Mouse (Mus musculus): ENCODE measurements at regions not wholly inside any gene's neighbourhood (a gene's known extent, or its start where the extent isn't known, plus 50 kb on each side); places are given as distances from the start of the nearest gene placed in this dataset.
"Not testable (repeated sequence)": the region's sequence is repeated elsewhere in the genome, so short reads cannot be mapped to it uniquely, and the experiment has no call there.

DNA sequence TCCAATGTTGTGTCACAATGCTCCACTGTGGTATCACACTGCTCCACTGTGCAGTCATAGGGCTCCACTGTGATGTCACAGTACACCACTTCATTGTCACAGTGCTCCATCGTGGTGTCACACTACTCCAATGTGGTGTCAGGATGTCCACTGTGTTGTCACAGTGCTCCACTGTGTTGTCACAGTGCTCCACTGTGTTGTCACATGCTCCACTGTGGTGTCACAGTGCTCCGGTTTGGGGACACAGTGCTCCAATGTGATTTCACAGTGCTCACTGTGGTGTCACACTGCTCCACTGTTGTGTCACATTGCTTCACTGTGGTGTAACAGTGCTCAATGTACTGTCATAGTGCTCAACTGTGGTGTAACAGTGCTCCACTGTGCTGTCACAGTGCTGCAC lies 108.1 kb upstream of the Scaf8 start:
- ATAC-seq (ENCODE audit: insufficient number of reproducible peaks, insufficient read depth, low FRiP score, low read depth), result 0 out of 2 replicates have a peak, but pooled peaks have one; percentile 53
- H3K4me2 ChIP-seq (replicated peaks; ENCODE audit: low read depth, low read length), result no peak overlapping the region
- H3K9me3 ChIP-seq (ENCODE audit: control insufficient read depth, low read depth, low read length), result peaks cover 52% of the 10 kb centered on the region
- no peaks in the 10 kb centered on the region for H3K36me3 ChIP-seq (ENCODE audit: control insufficient read depth, insufficient read depth, low read length)
- WGBS, result 82% methylated on average over 2 of the region's 2 CpGs
- no peaks in the 10 kb centered on the region for H3K4me1 ChIP-seq (ENCODE audit: control insufficient read depth, insufficient read depth, low read length)
- H3K27me3 ChIP-seq (ENCODE audit: control insufficient read depth, insufficient read depth, low read length), result no peaks in the 10 kb centered on the region
- no peak overlapping the region for H3K4me3 ChIP-seq (ENCODE audit: low read depth, low read length)
- H3K9ac ChIP-seq (replicated peaks; ENCODE audit: low read depth, low read length), result no peak overlapping the region
- no peak overlapping the region for H3K27ac ChIP-seq (ENCODE audit: low read length)

DNA sequence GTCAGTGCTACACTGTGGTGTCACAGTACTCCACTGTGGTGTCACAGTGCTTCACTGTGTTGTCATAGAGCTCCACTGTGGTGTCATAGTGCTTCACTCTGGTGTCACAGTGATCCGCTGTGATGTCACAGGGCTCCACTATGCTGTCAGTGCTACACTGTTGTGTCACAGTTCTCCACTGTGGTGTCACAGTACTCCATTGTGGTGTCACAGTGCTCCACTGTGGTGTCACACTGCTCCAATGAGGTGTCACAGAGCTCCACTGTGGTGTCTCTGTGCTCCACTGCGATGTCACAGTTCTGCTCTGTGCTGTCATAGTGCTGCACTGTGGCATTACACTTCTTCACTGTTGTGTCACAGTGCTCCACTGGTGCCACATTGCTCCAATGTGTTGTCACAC lies 107.5 kb upstream of the Scaf8 start:
- Histone ChIP-seq H3K4me2 (replicated peaks; ENCODE audit: low read depth, low read length) (no peak overlapping the region), H3K4me3 (ENCODE audit: low read depth, low read length) (no peak overlapping the region), H3K4me1 (ENCODE audit: control insufficient read depth, insufficient read depth, low read length) (no peaks in the 10 kb centered on the region), H3K9ac (replicated peaks; ENCODE audit: low read depth, low read length) (no peak overlapping the region), H3K27ac (ENCODE audit: low read length) (no peak overlapping the region), H3K9me3 (ENCODE audit: control insufficient read depth, low read depth, low read length) (peaks cover 58% of the 10 kb centered on the region), H3K27me3 (ENCODE audit: control insufficient read depth, insufficient read depth, low read length) (no peaks in the 10 kb centered on the region), H3K36me3 (ENCODE audit: control insufficient read depth, insufficient read depth, low read length) (no peaks in the 10 kb centered on the region)
- 78% methylated on average over 2 of the region's 2 CpGs for WGBS
- ATAC-seq (ENCODE audit: insufficient number of reproducible peaks, insufficient read depth, low FRiP score, low read depth), result peak; percentile 17; the same call in 1 of the 2 replicates

DNA sequence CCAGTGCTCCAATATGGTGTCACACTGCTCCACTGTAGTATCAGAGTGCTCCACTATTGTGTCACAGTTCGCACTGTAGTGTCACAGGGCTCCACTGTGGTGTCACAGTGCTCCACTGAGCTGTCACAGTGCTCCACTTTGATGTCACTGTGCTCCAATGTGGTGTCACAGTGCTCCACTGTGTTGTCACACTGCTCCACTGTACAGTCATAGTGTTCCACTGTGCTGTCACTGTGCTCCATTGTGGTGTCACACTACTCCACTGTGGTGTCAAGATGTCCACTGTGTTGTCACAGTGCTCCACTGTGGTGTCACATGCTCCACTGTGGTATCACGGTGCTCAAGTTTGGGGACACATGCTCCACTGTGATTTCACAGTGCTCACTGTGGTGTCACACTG lies 104.8 kb upstream of the Scaf8 start:
- Histone ChIP-seq H3K4me2 (replicated peaks; ENCODE audit: low read depth, low read length) (no peak overlapping the region), H3K27me3 (ENCODE audit: control insufficient read depth, insufficient read depth, low read length) (no peaks in the 10 kb centered on the region), H3K9me3 (ENCODE audit: control insufficient read depth, low read depth, low read length) (peaks cover 65% of the 10 kb centered on the region), H3K9ac (replicated peaks; ENCODE audit: low read depth, low read length) (no peak overlapping the region), H3K4me3 (ENCODE audit: low read depth, low read length) (no peak overlapping the region), H3K4me1 (ENCODE audit: control insufficient read depth, insufficient read depth, low read length) (no peaks in the 10 kb centered on the region), H3K36me3 (ENCODE audit: control insufficient read depth, insufficient read depth, low read length) (no peaks in the 10 kb centered on the region), H3K27ac (ENCODE audit: low read length) (no peak overlapping the region)
- ATAC-seq (ENCODE audit: insufficient number of reproducible peaks, insufficient read depth, low FRiP score, low read depth), result no peak
- 69% methylated on average over 2 of the region's 2 CpGs for WGBS

DNA sequence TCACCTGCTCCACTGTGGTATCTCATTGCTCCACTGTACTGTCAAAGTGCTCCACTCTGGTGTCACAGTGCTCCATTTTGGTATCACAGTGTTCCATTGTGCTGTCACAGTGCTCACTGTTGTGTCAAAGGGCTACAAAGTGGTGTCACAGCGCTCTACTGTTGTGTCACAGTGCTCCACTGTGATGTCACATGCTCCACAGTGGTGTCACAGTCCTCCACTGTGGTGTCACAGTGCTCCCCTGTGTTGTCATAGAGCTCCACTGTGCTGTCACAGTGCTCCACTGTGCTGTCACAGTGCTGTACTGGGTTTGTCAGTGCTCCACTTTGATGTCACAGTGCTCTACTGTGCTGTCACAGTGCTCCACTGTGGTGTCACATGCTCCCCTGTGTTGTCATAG lies 102.7 kb upstream of the Scaf8 start:
- Histone ChIP-seq H3K4me3 (ENCODE audit: low read depth, low read length) (no peak overlapping the region), H3K9me3 (ENCODE audit: control insufficient read depth, low read depth, low read length) (peaks cover 64% of the 10 kb centered on the region), H3K9ac (replicated peaks; ENCODE audit: low read depth, low read length) (no peak overlapping the region), H3K27me3 (ENCODE audit: control insufficient read depth, insufficient read depth, low read length) (no peaks in the 10 kb centered on the region), H3K36me3 (ENCODE audit: control insufficient read depth, insufficient read depth, low read length) (no peaks in the 10 kb centered on the region), H3K4me1 (ENCODE audit: control insufficient read depth, insufficient read depth, low read length) (no peaks in the 10 kb centered on the region), H3K27ac (ENCODE audit: low read length) (no peak overlapping the region), H3K4me2 (replicated peaks; ENCODE audit: low read depth, low read length) (no peak overlapping the region)
- 71% methylated on average over 1 of the region's 1 CpGs for WGBS
- no peak for ATAC-seq (ENCODE audit: insufficient number of reproducible peaks, insufficient read depth, low FRiP score, low read depth)

DNA sequence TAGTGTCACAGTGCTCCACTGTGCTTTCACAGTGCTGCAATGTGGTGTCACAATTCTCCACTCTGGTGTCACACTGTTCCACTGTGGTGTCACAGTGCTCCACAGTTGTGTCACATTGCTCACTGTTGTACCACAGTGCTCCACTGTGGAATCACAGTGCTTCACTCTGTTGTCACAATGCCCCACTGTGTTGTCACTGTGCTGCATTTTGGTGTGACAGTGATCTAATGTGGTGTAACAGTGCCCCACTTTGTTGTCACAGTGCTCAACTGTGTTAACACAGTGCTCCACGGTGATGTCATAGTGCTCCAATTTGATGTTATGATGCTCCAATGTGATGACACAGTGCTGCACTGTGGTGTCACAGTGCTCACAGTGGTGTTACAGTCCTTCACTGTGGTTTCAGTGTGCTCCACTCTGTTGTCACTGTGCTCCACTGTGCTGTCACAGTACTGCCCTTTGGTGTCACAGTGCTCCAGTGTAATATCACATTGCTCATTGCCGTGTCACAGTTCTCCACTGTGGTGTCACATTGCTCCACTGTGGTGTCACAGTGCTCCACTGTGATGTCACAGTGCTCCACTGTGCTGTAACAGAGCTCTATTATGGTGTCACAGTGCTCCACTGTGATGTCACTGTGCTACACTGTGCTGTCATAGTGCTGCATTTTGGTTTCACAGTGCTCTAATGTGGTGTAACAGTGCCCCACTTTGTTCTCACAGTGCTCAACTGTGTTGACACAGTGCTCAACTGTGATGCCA lies 95.0 kb upstream of the Scaf8 start:
- Histone ChIP-seq H3K36me3 (ENCODE audit: control insufficient read depth, insufficient read depth, low read length) (no peaks in the 10 kb centered on the region), H3K9ac (replicated peaks; ENCODE audit: low read depth, low read length) (no peak overlapping the region), H3K4me2 (replicated peaks; ENCODE audit: low read depth, low read length) (no peak overlapping the region), H3K27ac (ENCODE audit: low read length) (no peak overlapping the region), H3K4me1 (ENCODE audit: control insufficient read depth, insufficient read depth, low read length) (no peaks in the 10 kb centered on the region), H3K9me3 (ENCODE audit: control insufficient read depth, low read depth, low read length) (peaks cover 33% of the 10 kb centered on the region; the same call in 1 of the 2 replicates), H3K4me3 (ENCODE audit: low read depth, low read length) (no peak overlapping the region), H3K27me3 (ENCODE audit: control insufficient read depth, insufficient read depth, low read length) (no peaks in the 10 kb centered on the region)
- WGBS, result 83% methylated on average over 2 of the region's 2 CpGs
- 0 out of 2 replicates have a peak, but pooled peaks have one; percentile 43 for ATAC-seq (ENCODE audit: insufficient number of reproducible peaks, insufficient read depth, low FRiP score, low read depth)

DNA sequence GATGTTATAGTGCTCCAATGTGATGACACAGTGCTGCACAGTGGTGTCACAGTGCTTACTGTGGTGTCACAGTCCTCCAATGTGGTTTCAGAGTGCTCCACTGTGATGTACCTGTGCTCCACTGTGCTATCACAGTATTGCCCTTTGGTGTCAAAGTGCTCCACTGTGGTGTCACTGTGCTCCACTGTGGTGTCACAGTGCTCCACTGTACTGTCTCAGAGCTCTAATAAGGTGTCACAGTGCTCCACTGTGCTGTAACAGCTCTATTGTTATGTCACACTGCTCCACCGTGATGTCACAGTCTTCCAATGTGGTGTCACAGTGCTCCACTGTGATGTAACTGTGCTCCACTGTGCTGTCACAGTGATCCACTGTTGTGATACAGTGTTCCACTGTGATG lies 94.4 kb upstream of the Scaf8 start:
- Histone ChIP-seq H3K36me3 (ENCODE audit: control insufficient read depth, insufficient read depth, low read length) (no peaks in the 10 kb centered on the region), H3K9me3 (ENCODE audit: control insufficient read depth, low read depth, low read length) (peaks cover 29% of the 10 kb centered on the region; the same call in 1 of the 2 replicates), H3K27ac (ENCODE audit: low read length) (no peak overlapping the region), H3K4me1 (ENCODE audit: control insufficient read depth, insufficient read depth, low read length) (no peaks in the 10 kb centered on the region), H3K4me2 (replicated peaks; ENCODE audit: low read depth, low read length) (no peak overlapping the region), H3K4me3 (ENCODE audit: low read depth, low read length) (no peak overlapping the region), H3K27me3 (ENCODE audit: control insufficient read depth, insufficient read depth, low read length) (no peaks in the 10 kb centered on the region), H3K9ac (replicated peaks; ENCODE audit: low read depth, low read length) (no peak overlapping the region)
- WGBS, result 92% methylated on average over 1 of the region's 1 CpGs
- ATAC-seq (ENCODE audit: insufficient number of reproducible peaks, insufficient read depth, low FRiP score, low read depth), result 0 out of 2 replicates have a peak, but pooled peaks have one; percentile 71

DNA sequence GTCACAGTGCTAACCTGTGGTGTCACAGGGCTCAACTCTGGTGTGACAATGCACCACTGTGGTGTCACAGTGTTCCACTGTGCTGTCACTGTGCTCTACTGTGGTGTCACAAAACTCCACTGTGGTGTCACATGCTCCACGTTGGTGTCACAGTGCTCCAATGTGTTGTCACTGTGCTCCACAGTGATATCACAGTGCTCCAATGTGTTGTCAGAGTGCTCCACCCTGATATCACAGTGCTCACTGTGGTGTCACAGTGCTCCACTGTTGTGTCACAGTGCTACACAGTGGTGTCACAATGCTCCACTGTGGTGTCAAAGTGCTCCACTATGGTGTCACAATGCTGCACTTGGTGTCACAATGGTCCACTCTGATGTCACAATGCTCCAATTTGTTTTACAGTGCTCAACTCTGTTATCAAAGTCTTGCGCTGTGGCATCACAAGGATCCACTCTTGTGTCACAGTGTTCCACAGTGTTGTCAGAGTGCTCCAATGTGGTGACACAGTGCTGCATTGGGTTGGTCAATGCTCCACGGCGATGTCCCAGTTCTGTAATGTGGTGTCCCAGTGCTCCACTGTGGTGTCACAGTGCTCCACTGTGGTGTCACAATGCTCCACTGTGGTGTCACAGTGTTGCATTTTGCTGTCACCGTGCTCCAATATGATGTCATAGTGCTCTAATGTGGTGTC lies 92.4 kb upstream of the Scaf8 start:
- Histone ChIP-seq H3K4me3 (ENCODE audit: low read depth, low read length) (no peak overlapping the region), H3K27ac (ENCODE audit: low read length) (no peak overlapping the region), H3K4me1 (ENCODE audit: control insufficient read depth, insufficient read depth, low read length) (no peaks in the 10 kb centered on the region), H3K36me3 (ENCODE audit: control insufficient read depth, insufficient read depth, low read length) (no peaks in the 10 kb centered on the region), H3K27me3 (ENCODE audit: control insufficient read depth, insufficient read depth, low read length) (no peaks in the 10 kb centered on the region), H3K4me2 (replicated peaks; ENCODE audit: low read depth, low read length) (no peak overlapping the region), H3K9ac (replicated peaks; ENCODE audit: low read depth, low read length) (no peak overlapping the region), H3K9me3 (ENCODE audit: control insufficient read depth, low read depth, low read length) (peaks cover 22% of the 10 kb centered on the region; the same call in 1 of the 2 replicates)
- ATAC-seq (ENCODE audit: insufficient number of reproducible peaks, insufficient read depth, low FRiP score, low read depth), result no peak
- 87% methylated on average over 4 of the region's 5 CpGs for WGBS

DNA sequence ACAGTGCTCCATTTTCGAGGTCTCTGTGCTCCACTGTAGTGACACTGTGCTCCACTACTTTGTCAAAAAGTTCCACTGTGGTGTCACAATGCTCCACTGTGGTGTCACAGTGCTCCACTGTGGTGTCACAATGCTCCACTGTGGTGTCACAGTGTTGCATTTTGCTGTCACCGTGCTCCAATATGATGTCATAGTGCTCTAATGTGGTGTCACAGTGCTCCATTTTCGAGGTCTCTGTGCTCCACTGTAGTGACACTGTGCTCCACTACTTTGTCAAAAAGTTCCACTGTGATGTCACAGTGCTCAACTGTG lies 91.9 kb upstream of the Scaf8 start:
- 50% methylated on average over 1 of the region's 3 CpGs for WGBS
- ATAC-seq (ENCODE audit: insufficient number of reproducible peaks, insufficient read depth, low FRiP score, low read depth); H3K4me3 ChIP-seq (ENCODE audit: low read depth, low read length); H3K4me2 ChIP-seq (replicated peaks; ENCODE audit: low read depth, low read length); H3K36me3 ChIP-seq (ENCODE audit: control insufficient read depth, insufficient read depth, low read length); H3K27me3 ChIP-seq (ENCODE audit: control insufficient read depth, insufficient read depth, low read length); H3K27ac ChIP-seq (ENCODE audit: low read length); H3K4me1 ChIP-seq (ENCODE audit: control insufficient read depth, insufficient read depth, low read length); H3K9ac ChIP-seq (replicated peaks; ENCODE audit: low read depth, low read length): not testable (repeated sequence)
- H3K9me3 ChIP-seq (ENCODE audit: control insufficient read depth, low read depth, low read length), result peaks cover 18% of the 10 kb centered on the region; the same call in 1 of the 2 replicates
